Mouse (Mus musculus): ENCODE measurements around the gene Eif4enif1.
"Not testable (repeated sequence)": the region's sequence is repeated elsewhere in the genome, so short reads cannot be mapped to it uniquely, and the experiment has no call there.

- TF ChIP-seq CTCF, EP300 (IDR thresholded peaks at IDR 0.05): not testable (repeated sequence)
These were observed 40.8 kb upstream of the Eif4enif1 start for GRCm38 (mm10) chr11:3161370-3161769.
